Mouse (Mus musculus): Measurements from ENCODE around the gene Rbbp9. TPM values are rescaled to one million over a fixed set of nuclear protein-coding genes. Genes with fewer than 3 reads are reported as not detected.

The Rbbp9 gene
- polyA plus RNA-seq, 1 experiment from 2014 or later = 92.7 TPM

- H3K4me3 ChIP-seq (replicated peaks; ENCODE audit: low read depth, low read length) = no peak overlapping the region
- WGBS = 55% methylated on average over 10 of the region's 10 CpGs
- no peaks in the 10 kb centered on the region for H3K36me3 ChIP-seq (ENCODE audit: insufficient read depth, low read length)
- H3K4me1 ChIP-seq (replicated peaks; ENCODE audit: insufficient read depth, low read length) = no peaks in the 10 kb centered on the region
- H3K27me3 ChIP-seq (ENCODE audit: insufficient read depth, low read length) = no peaks in the 10 kb centered on the region
- no peak overlapping the region for H3K9ac ChIP-seq (ENCODE audit: low read depth, low read length)
- no peak overlapping the region for H3K27ac ChIP-seq
- ATAC-seq (replicated peaks; ENCODE audit: low FRiP score, low read depth) = no peak
- no peak for TF ChIP-seq CTCF (IDR thresholded peaks at IDR 0.05; ENCODE audit: low read depth)
- H3K9me3 ChIP-seq (replicated peaks; ENCODE audit: low read length) = no peaks in the 10 kb centered on the region
- H3K4me2 ChIP-seq (ENCODE audit: low read length) = no peak overlapping the region
- DNase-seq (ENCODE audit: low spot score) = no peak
Observed at GRCm38 (mm10) chr2:144525856-144526255, 24.8 kb downstream of the Rbbp9 start.

GRCm38 (mm10) chr2:144519772-144520171 lies 30.9 kb downstream of the Rbbp9 start:
- no peak for ATAC-seq (replicated peaks; ENCODE audit: low FRiP score, low read depth)
- Histone ChIP-seq H3K4me2 (ENCODE audit: low read length) (no peak overlapping the region), H3K4me1 (replicated peaks; ENCODE audit: insufficient read depth, low read length) (no peaks in the 10 kb centered on the region), H3K27me3 (ENCODE audit: insufficient read depth, low read length) (no peaks in the 10 kb centered on the region), H3K4me3 (replicated peaks; ENCODE audit: low read depth, low read length) (no peak overlapping the region), H3K27ac (no peak overlapping the region), H3K36me3 (ENCODE audit: insufficient read depth, low read length) (no peaks in the 10 kb centered on the region), H3K9me3 (replicated peaks; ENCODE audit: low read length) (no peaks in the 10 kb centered on the region), H3K9ac (ENCODE audit: low read depth, low read length) (no peak overlapping the region)
- no peak for DNase-seq (ENCODE audit: low spot score)
- TF ChIP-seq CTCF (IDR thresholded peaks at IDR 0.05; ENCODE audit: low read depth) = no peak
- WGBS = 78% methylated on average over 3 of the region's 3 CpGs

GRCm38 (mm10) chr2:144514619-144515018 lies 36.0 kb downstream of the Rbbp9 start:
- Histone ChIP-seq H3K4me2 (ENCODE audit: low read length) (no peak overlapping the region), H3K4me1 (replicated peaks; ENCODE audit: insufficient read depth, low read length) (no peaks in the 10 kb centered on the region), H3K36me3 (ENCODE audit: insufficient read depth, low read length) (no peaks in the 10 kb centered on the region), H3K27me3 (ENCODE audit: insufficient read depth, low read length) (no peaks in the 10 kb centered on the region), H3K4me3 (replicated peaks; ENCODE audit: low read depth, low read length) (no peak overlapping the region), H3K9me3 (replicated peaks; ENCODE audit: low read length) (no peaks in the 10 kb centered on the region), H3K27ac (no peak overlapping the region), H3K9ac (ENCODE audit: low read depth, low read length) (no peak overlapping the region)
- DNase-seq (ENCODE audit: low spot score) (no peak), ATAC-seq (replicated peaks; ENCODE audit: low FRiP score, low read depth) (no peak)
- WGBS = 73% methylated on average over 3 of the region's 3 CpGs
- no peak for TF ChIP-seq CTCF (IDR thresholded peaks at IDR 0.05; ENCODE audit: low read depth)

- WGBS = 85% methylated on average over 6 of the region's 6 CpGs
- no peak overlapping the region for H3K4me2 ChIP-seq (ENCODE audit: low read length)
- no peak overlapping the region for H3K4me3 ChIP-seq (replicated peaks; ENCODE audit: low read depth, low read length)
- H3K9me3 ChIP-seq (replicated peaks; ENCODE audit: low read length) = no peaks in the 10 kb centered on the region
- H3K27me3 ChIP-seq (ENCODE audit: insufficient read depth, low read length) = no peaks in the 10 kb centered on the region
- no peaks in the 10 kb centered on the region for H3K36me3 ChIP-seq (ENCODE audit: insufficient read depth, low read length)
- no peak overlapping the region for H3K27ac ChIP-seq
- DNase-seq (ENCODE audit: low spot score) (no peak), ATAC-seq (replicated peaks; ENCODE audit: low FRiP score, low read depth) (no peak)
- no peak overlapping the region for H3K9ac ChIP-seq (ENCODE audit: low read depth, low read length)
- no peaks in the 10 kb centered on the region for H3K4me1 ChIP-seq (replicated peaks; ENCODE audit: insufficient read depth, low read length)
- no peak for TF ChIP-seq CTCF (IDR thresholded peaks at IDR 0.05; ENCODE audit: low read depth)
Observed at GRCm38 (mm10) chr2:144502134-144502533, 48.5 kb downstream of the Rbbp9 start.

Other genes with a start within 250 kb of the Rbbp9 start
- 1.2 and 1.8 TPM in 2 replicates for gene Ovol2, start 218.7 kb downstream of the Rbbp9 start, polyA plus RNA-seq (2015; fragmentation: Nextera tagmentation; extraction: Ambion mirVana)
- 36.5 and 37.5 TPM in 2 replicates for gene Kat14, start 181.9 kb downstream of the Rbbp9 start, polyA plus RNA-seq (2015; fragmentation: Nextera tagmentation; extraction: Ambion mirVana)
- 3.2 and 3.3 TPM in 2 replicates for gene Pet117, start 181.9 kb downstream of the Rbbp9 start, polyA plus RNA-seq (2015; fragmentation: Nextera tagmentation; extraction: Ambion mirVana)
- 1.5 and 1.7 TPM in 2 replicates for gene Dzank1, start 23.5 kb downstream of the Rbbp9 start, polyA plus RNA-seq (2015; fragmentation: Nextera tagmentation; extraction: Ambion mirVana)
- gene Polr3f, start 23.2 kb downstream of the Rbbp9 start, polyA plus RNA-seq (2015; fragmentation: Nextera tagmentation; extraction: Ambion mirVana) = 18.9 and 19.6 TPM in 2 replicates
- 118 and 128 TPM in 2 replicates for gene Sec23b, start 5.4 kb upstream of the Rbbp9 start, polyA plus RNA-seq (2015; fragmentation: Nextera tagmentation; extraction: Ambion mirVana)
- gene Smim26, start 43.2 kb upstream of the Rbbp9 start, polyA plus RNA-seq (2015; fragmentation: Nextera tagmentation; extraction: Ambion mirVana) = 69.5 and 90.6 TPM in 2 replicates
- gene Dtd1, start 49.0 kb upstream of the Rbbp9 start, polyA plus RNA-seq (2015; fragmentation: Nextera tagmentation; extraction: Ambion mirVana) = 55.3 and 59.9 TPM in 2 replicates

Data from kidney, postnatal 0 days (tissue).